Comparison of ENCODE assay signal across 26 mouse cellular contexts in genomic region chr1:43196059-43196458, GRCm38 (mm10). TPM values are rescaled to one million over a fixed set of nuclear protein-coding genes. Genes with fewer than 3 reads are reported as not detected.
DNase-seq lines count a peak whose midpoint lies in the region; ATAC-seq and TF ChIP-seq lines count a peak whose summit lies in the region.
"Had no signal": no experiment of that assay in that cellular context is flagged by ENCODE, and none has a peak within 500 bp of the region (broad histone marks: within the 10 kb centered on the region; RNA-seq: fewer than 3 reads in every experiment).

No protein-coding gene starts in this region.

- no peak for ATAC-seq in heart, embryonic 15.5 days (replicated peaks; ENCODE audit: insufficient number of reproducible peaks, insufficient read depth, low FRiP score, low read depth)
- ATAC-seq in kidney, embryonic 15.5 days (replicated peaks; ENCODE audit: low FRiP score), result 0 out of 2 replicates have a peak, but pooled peaks have one; percentile 30
- peak; percentile 53 for ATAC-seq in intestine, embryonic 16.5 days
- ATAC-seq in activated CD4-positive, CD25-positive, alpha-beta regulatory T cell, adult 4 months, result no peak
- ATAC-seq: hindbrain, postnatal 0 days; liver, postnatal 0 days; midbrain, embryonic 16.5 days had no signal

- DNase-seq in heart, adult 2 months, result no peak
- no peak for DNase-seq in heart, postnatal 36 days
- no peak for DNase-seq in heart, adult 18-20 months
- no peak for DNase-seq in kidney, postnatal 4 days
- DNase-seq: adrenal gland, postnatal 10 days; cerebellum, adult 2 months; cerebellum, postnatal 25 days; gastrocnemius, postnatal 25 days; liver, postnatal 0 days; lung, postnatal 10 days; retina, postnatal 1 day; right cerebral cortex, postnatal 25 days had no signal

- H3K79me2 ChIP-seq in heart, adult 2 months (replicated peaks; ENCODE audit: control insufficient read depth, insufficient read depth, low read length), result no peaks in the 10 kb centered on the region

- no peaks in the 10 kb centered on the region; the same call in 1 of the 2 replicates for H3K4me1 ChIP-seq in heart, adult 2 months (ENCODE audit: control insufficient read depth, insufficient read depth, low read length)
- peaks cover 19% of the 10 kb centered on the region for H3K4me1 ChIP-seq in heart, embryonic 15.5 days (replicated peaks)
- H3K4me1 ChIP-seq in kidney, embryonic 15.5 days, result peaks cover 21% of the 10 kb centered on the region
- H3K4me1 ChIP-seq in intestine, embryonic 16.5 days (ENCODE audit: control insufficient read depth, insufficient read depth, low read length), result peaks cover 11% of the 10 kb centered on the region
- H3K4me1 ChIP-seq: embryonic facial prominence, embryonic 13.5 days; forebrain, embryonic 12.5 days; limb, embryonic 12.5 days; midbrain, embryonic 10.5 days; neural tube, embryonic 13.5 days had no signal

- H3K9me3 ChIP-seq in heart, embryonic 15.5 days (replicated peaks), result no peaks in the 10 kb centered on the region
- no peaks in the 10 kb centered on the region for H3K9me3 ChIP-seq in kidney, embryonic 15.5 days (replicated peaks)
- no peaks in the 10 kb centered on the region for H3K9me3 ChIP-seq in intestine, embryonic 16.5 days (ENCODE audit: control insufficient read depth, low read length)
- H3K9me3 ChIP-seq: embryonic facial prominence, embryonic 13.5 days; forebrain, embryonic 12.5 days; limb, embryonic 12.5 days; midbrain, embryonic 10.5 days; neural tube, embryonic 13.5 days had no signal

- peak overlapping the region; percentile 95 for H3K27ac ChIP-seq in heart, adult 2 months
- peak overlapping the region; percentile 93 for H3K27ac ChIP-seq in heart, embryonic 15.5 days
- H3K27ac ChIP-seq in kidney, embryonic 15.5 days, result peak overlapping the region; percentile 83
- H3K27ac ChIP-seq in intestine, embryonic 16.5 days (ENCODE audit: low read length), result no peak overlapping the region; the same call in 1 of the 2 replicates
- H3K27ac ChIP-seq: embryonic facial prominence, embryonic 13.5 days; forebrain, embryonic 12.5 days; hindbrain, postnatal 0 days; limb, embryonic 12.5 days; midbrain, embryonic 10.5 days; neural tube, embryonic 13.5 days had no signal

- TF ChIP-seq POLR2A in heart, adult 2 months (IDR thresholded peaks at IDR 0.05; ENCODE audit: insufficient read depth, low read depth, low read length), result no peak

- no peak for TF ChIP-seq CTCF in heart, adult 2 months (IDR thresholded peaks at IDR 0.05)

- intact Hi-C loops in heart, adult 2 months (cut with DNase I), result loop anchor here (2.0 to 5.0 kb wide), 3 partner anchors 41 to 65 kb away; no protein-coding TSS in a partner anchor
- intact Hi-C loops in heart, postnatal 36 days (cut with DNase I), result loop anchor here (2.0 kb wide), 2 partner anchors 51 to 63 kb away; no protein-coding TSS in a partner anchor

- TF ChIP-seq EP300 in heart, adult 2 months (IDR thresholded peaks at IDR 0.05; ENCODE audit: insufficient read depth, low read depth, low read length), result 0 out of 2 replicates have a peak, but pooled peaks have one; percentile 28

- no peaks in the 10 kb centered on the region for H3K36me3 ChIP-seq in heart, adult 2 months (ENCODE audit: control insufficient read depth, insufficient read depth, low read length)
- no peaks in the 10 kb centered on the region for H3K36me3 ChIP-seq in heart, embryonic 15.5 days
- no peaks in the 10 kb centered on the region for H3K36me3 ChIP-seq in kidney, embryonic 15.5 days
- H3K36me3 ChIP-seq in intestine, embryonic 16.5 days (ENCODE audit: control insufficient read depth, insufficient read depth, low read length), result no peaks in the 10 kb centered on the region
- H3K36me3 ChIP-seq: embryonic facial prominence, embryonic 13.5 days; forebrain, embryonic 12.5 days; limb, embryonic 12.5 days; midbrain, embryonic 10.5 days; neural tube, embryonic 13.5 days had no signal

- H3K9ac ChIP-seq in heart, adult 2 months (ENCODE audit: low read depth, low read length), result peak overlapping the region; percentile 93
- peak overlapping the region; percentile 54 for H3K9ac ChIP-seq in heart, embryonic 15.5 days
- no peak overlapping the region for H3K9ac ChIP-seq in kidney, embryonic 15.5 days
- no peak overlapping the region for H3K9ac ChIP-seq in intestine, embryonic 16.5 days (ENCODE audit: low read depth, low read length)
- H3K9ac ChIP-seq: embryonic facial prominence, embryonic 13.5 days; forebrain, embryonic 12.5 days; limb, embryonic 12.5 days; liver, postnatal 0 days; neural tube, embryonic 13.5 days had no signal

- no peaks in the 10 kb centered on the region for H3K27me3 ChIP-seq in heart, adult 2 months (ENCODE audit: control insufficient read depth, insufficient read depth, low read length)
- H3K27me3 ChIP-seq in heart, embryonic 15.5 days, result no peaks in the 10 kb centered on the region
- H3K27me3 ChIP-seq in kidney, embryonic 15.5 days, result no peaks in the 10 kb centered on the region
- no peaks in the 10 kb centered on the region; the same call in 1 of the 2 replicates for H3K27me3 ChIP-seq in intestine, embryonic 16.5 days (replicated peaks; ENCODE audit: control insufficient read depth, insufficient read depth, low read length)
- H3K27me3 ChIP-seq: embryonic facial prominence, embryonic 13.5 days; limb, embryonic 12.5 days; neural tube, embryonic 13.5 days had no signal

- H3K4me3 ChIP-seq in heart, adult 2 months, result peak overlapping the region; percentile 58
- H3K4me3 ChIP-seq in heart, embryonic 15.5 days, result peak overlapping the region; percentile 48
- H3K4me3 ChIP-seq in kidney, embryonic 15.5 days (replicated peaks), result 0 out of 2 replicates have a peak overlapping the region, but pooled peaks have one; percentile 3
- no peak overlapping the region for H3K4me3 ChIP-seq in intestine, embryonic 16.5 days (ENCODE audit: low read length)
- H3K4me3 ChIP-seq: embryonic facial prominence, embryonic 13.5 days; erythroblast, embryonic 14.5 days; forebrain, embryonic 12.5 days; limb, embryonic 12.5 days; midbrain, embryonic 10.5 days; myocyte; neural tube, embryonic 13.5 days had no signal

- H3K4me2 ChIP-seq in heart, embryonic 15.5 days, result peak overlapping the region; percentile 57
- H3K4me2 ChIP-seq in kidney, embryonic 15.5 days, result peak overlapping the region; percentile 30
- no peak overlapping the region for H3K4me2 ChIP-seq in intestine, embryonic 16.5 days (ENCODE audit: low read depth, low read length)
- H3K4me2 ChIP-seq: embryonic facial prominence, embryonic 13.5 days; forebrain, embryonic 12.5 days; limb, embryonic 12.5 days; liver, embryonic 11.5 days; neural tube, embryonic 13.5 days had no signal

- WGBS in heart, adult 2 months, result 33% methylated on average over 1 of the region's 1 CpGs
- WGBS in heart, embryonic 15.5 days, result 22% methylated on average over 1 of the region's 1 CpGs
- WGBS in kidney, embryonic 15.5 days, result 35% methylated on average over 1 of the region's 1 CpGs
- 43% methylated on average over 1 of the region's 1 CpGs for WGBS in intestine, embryonic 16.5 days

RNA-seq across cellular contexts. Expression of gene Fhl2, which starts 0.7 kb away (rescaled TPM):
- total RNA-seq in heart, adult 2 months (2021), result 1,000 to 10,000 TPM; 1,721 to 1,764 TPM
- polyA plus RNA-seq in heart, adult 2 months (2012; rRNA removed), result 1,853 and 3,161 TPM in 2 replicates
- 1,000 to 10,000 TPM; 1,415 to 1,925 TPM for total RNA-seq in heart, postnatal 36 days (2021)
- polyA plus RNA-seq in heart, embryonic 15.5 days (2015; fragmentation: Nextera tagmentation; extraction: Ambion mirVana), result 298 and 363 TPM in 2 replicates
- total RNA-seq in heart, adult 18-20 months (2021), result 1,000 to 10,000 TPM; 1,612 to 1,845 TPM
- polyA plus RNA-seq in kidney, embryonic 15.5 days (2015; fragmentation: Nextera tagmentation; extraction: Ambion mirVana), result 90.7 and 92.4 TPM in 2 replicates
- 51.2 and 58.4 TPM in 2 replicates for polyA plus RNA-seq in intestine, embryonic 16.5 days (2015; fragmentation: Nextera tagmentation; extraction: Ambion mirVana)
- polyA plus RNA-seq in activated CD4-positive, CD25-positive, alpha-beta regulatory T cell, adult 4 months (2017; shearing (Covaris generic)), result 1 to 10 TPM; 3.0 to 3.3 TPM
- polyA plus RNA-seq: erythroblast, embryonic 14.5 days had no signal

Comparison
In these comparisons a context has a peak if more than half of its experiments do, and no peak if none do; other contexts are left out.
1. H3K9ac ChIP-seq: peak in heart, adult 2 months (single experiment) and heart, embryonic 15.5 days (single experiment); none in kidney, embryonic 15.5 days (single experiment) and intestine, embryonic 16.5 days (single experiment).
2. ATAC-seq: peak in kidney, embryonic 15.5 days (single experiment) and intestine, embryonic 16.5 days (single experiment); none in heart, embryonic 15.5 days (single experiment) and activated CD4-positive, CD25-positive, alpha-beta regulatory T cell, adult 4 months (single experiment).
3. RNA of gene Fhl2, which starts 0.7 kb away (polyA plus RNA-seq): 1,853 to 3,161 TPM in heart, adult 2 months, 298 to 363 TPM in heart, embryonic 15.5 days, 90.7 to 92.4 TPM in kidney, embryonic 15.5 days and 51.2 to 58.4 TPM in intestine, embryonic 16.5 days; 3.0 to 3.3 TPM in activated CD4-positive, CD25-positive, alpha-beta regulatory T cell, adult 4 months; every median in the first group is over 10 times any median in the second.